Comparison of ENCODE assay signal across 5 mouse cellular contexts in the genomic region with DNA sequence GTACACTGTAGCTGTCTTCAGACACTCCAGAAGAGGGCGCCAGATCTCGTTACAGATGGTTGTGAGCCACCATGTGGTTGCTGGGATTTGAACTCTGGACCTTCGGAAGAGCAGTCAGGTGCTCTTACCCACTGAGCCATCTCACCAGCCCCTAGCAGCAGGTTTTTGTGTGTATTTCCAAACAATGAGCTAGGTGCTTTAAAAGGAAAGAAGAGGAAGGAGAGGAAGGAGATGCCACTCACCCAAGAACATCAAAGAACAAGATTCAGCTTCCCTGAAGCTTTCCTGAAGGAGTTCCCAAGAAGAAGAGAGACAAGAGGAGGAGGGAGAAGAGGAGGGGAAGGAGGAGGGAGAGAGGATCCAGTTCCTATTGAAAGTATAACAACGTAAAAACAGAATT. TPM values are rescaled to one million over a fixed set of nuclear protein-coding genes. Genes with fewer than 3 reads are reported as not detected.
DNase-seq lines count a peak whose midpoint lies in the region; ATAC-seq and TF ChIP-seq lines count a peak whose summit lies in the region.
"Not testable (repeated sequence)": the region's sequence is repeated elsewhere in the genome, so short reads cannot be mapped to it uniquely, and the experiment has no call there.

No protein-coding gene starts in this region.

- H3K36me3 ChIP-seq in MEL (ENCODE audit: control insufficient read depth in 1 of 2, insufficient read depth in 2 of 2, low read length in 2 of 2); liver, embryonic 14.5 days (replicated peaks; ENCODE audit: control insufficient read depth, insufficient read depth, low read depth); midbrain, embryonic 11.5 days (ENCODE audit: control insufficient read depth, insufficient read depth, low read length): not testable (repeated sequence)

- H3K4me1 ChIP-seq in MEL (ENCODE audit: control insufficient read depth in 1 of 2, insufficient read depth in 2 of 2, low read length in 2 of 2); liver, embryonic 14.5 days (replicated peaks; ENCODE audit: control insufficient read depth in 2 of 2, insufficient read depth in 2 of 2, low read length in 1 of 2); midbrain, embryonic 11.5 days (ENCODE audit: control insufficient read depth, insufficient read depth, low read length): not testable (repeated sequence)

- ATAC-seq in liver, embryonic 14.5 days (ENCODE audit: insufficient read depth); midbrain, embryonic 11.5 days (ENCODE audit: low FRiP score): not testable (repeated sequence)

- H3K9ac ChIP-seq in MEL (ENCODE audit: control insufficient read depth, low read depth, low read length, poor library complexity, severe bottlenecking); liver, embryonic 14.5 days (replicated peaks); midbrain, embryonic 11.5 days (ENCODE audit: low read length): not testable (repeated sequence)

- not testable (repeated sequence) for H3K27ac ChIP-seq in MEL (ENCODE audit: control insufficient read depth, low read depth, low read length); layer of hippocampus, adult 2 months; liver, embryonic 14.5 days; midbrain, embryonic 11.5 days (ENCODE audit: low read depth, low read length)

- TF ChIP-seq CTCF in MEL (IDR thresholded peaks at IDR 0.05 in 2 of 3, conservative IDR thresholded peaks at IDR 0.05 in 1 of 3; ENCODE audit: control insufficient read depth in 1 of 3, insufficient read depth in 1 of 3, low read depth in 2 of 3, low read length in 3 of 3, poor library complexity in 1 of 3, severe bottlenecking in 1 of 3), result not testable (repeated sequence)
- 0 out of 2 replicates have a peak, but pooled peaks have one; percentile 33 for TF ChIP-seq CTCF in layer of hippocampus, adult 2 months (conservative IDR thresholded peaks at IDR 0.05)
- 0 out of 2 replicates have a peak, but pooled peaks have one; percentile 1 for TF ChIP-seq CTCF in liver, embryonic 14.5 days (IDR thresholded peaks at IDR 0.05; ENCODE audit: low read depth)

- H3K9me3 ChIP-seq in MEL (replicated peaks; ENCODE audit: insufficient read depth, low read length); liver, embryonic 14.5 days (ENCODE audit: control insufficient read depth, low read length); midbrain, embryonic 11.5 days (ENCODE audit: control insufficient read depth, low read length): not testable (repeated sequence)

- WGBS in liver, embryonic 14.5 days (ENCODE audit: insufficient replicate concordance), result 84% methylated on average over 4 of the region's 4 CpGs
- WGBS in midbrain, embryonic 11.5 days, result 81% methylated on average over 2 of the region's 4 CpGs

- H3K4me3 ChIP-seq in MEL (ENCODE audit: control insufficient read depth in 1 of 2, insufficient read depth in 1 of 2, low read depth in 2 of 2, low read length in 2 of 2); layer of hippocampus, adult 2 months; liver, embryonic 14.5 days (ENCODE audit: insufficient read depth in 1 of 2, low read depth in 2 of 2, low read length in 2 of 2); midbrain, embryonic 11.5 days (ENCODE audit: low read depth, low read length): not testable (repeated sequence)

- peak; percentile 21 for DNase-seq in MEL (ENCODE audit: low read depth, low spot score)
- peak; percentile 57 for DNase-seq in heart, adult 11 months
- DNase-seq in layer of hippocampus, adult 2 months (ENCODE audit: low spot score in 2 of 2); liver, embryonic 14.5 days (ENCODE audit: low read depth in 3 of 3, low spot score in 3 of 3): not testable (repeated sequence)
- DNase-seq in midbrain, embryonic 11.5 days (ENCODE audit: low spot score, missing footprints), result peak; percentile 78

- H3K27me3 ChIP-seq in MEL (ENCODE audit: control insufficient read depth in 1 of 2, insufficient read depth in 2 of 2, low read length in 2 of 2); liver, embryonic 14.5 days (ENCODE audit: control insufficient read depth, insufficient read depth, low read length); midbrain, embryonic 11.5 days (ENCODE audit: control insufficient read depth, insufficient read depth, low read length): not testable (repeated sequence)

- not testable (repeated sequence) for TF ChIP-seq EP300 in MEL (IDR thresholded peaks at IDR 0.05; ENCODE audit: low read depth in 1 of 2, low read length in 2 of 2); liver, embryonic 14.5 days (IDR thresholded peaks at IDR 0.05; ENCODE audit: low read depth)

- not testable (repeated sequence) for TF ChIP-seq RAD21 in MEL (IDR thresholded peaks at IDR 0.05; ENCODE audit: low read depth, low read length)

- H3K4me2 ChIP-seq in liver, embryonic 14.5 days (ENCODE audit: low read depth); midbrain, embryonic 11.5 days: not testable (repeated sequence)

- not testable (repeated sequence) for H3K79me2 ChIP-seq in MEL (ENCODE audit: control insufficient read depth, insufficient read depth, low read length, poor library complexity)

- not testable (repeated sequence) for TF ChIP-seq POLR2A in MEL (IDR thresholded peaks at IDR 0.05; ENCODE audit: control insufficient read depth in 1 of 2, insufficient read depth in 1 of 2, low read depth in 1 of 2, low read length in 2 of 2, poor library complexity in 1 of 2)

RNA-seq across cellular contexts. Expression of a gene that starts 17.3 kb away (rescaled TPM):
- 9.2 and 12.7 TPM in 2 replicates for total RNA-seq in MEL (2012; rRNA removed)
- polyA plus RNA-seq in MEL (2012; ENCODE audit: insufficient read depth in 1 of 2, insufficient read length in 2 of 2, low read depth in 1 of 2, low replicate concordance in 2 of 2, missing spikeins in 1 of 2), result 10 to 100 TPM in 1 of 2 experiments, not detected in 1; 20.2 TPM
- 10 to 100 TPM; 45.7 to 49.9 TPM for total RNA-seq in layer of hippocampus, adult 2 months (2021)
- 19.8 and 21.6 TPM in 2 replicates for polyA plus RNA-seq in liver, embryonic 14.5 days (2012; rRNA removed)
- polyA plus RNA-seq in liver, embryonic 14.5 days (2014; fragmentation: Nextera tagmentation; extraction: Ambion mirVana), result 39.2 and 40.4 TPM in 2 replicates
- 30.8 and 31.3 TPM in 2 replicates for polyA plus RNA-seq in midbrain, embryonic 11.5 days (2014; fragmentation: Nextera tagmentation; extraction: Ambion mirVana)
